Mouse (Mus musculus): ENCODE data around the gene Ripor1.
A peak's percentile ranks its signal among the peaks of the same experiment; 100 is the strongest.
"Not testable (repeated sequence)": the region's sequence is repeated elsewhere in the genome, so short reads cannot be mapped to it uniquely, and the experiment has no call there.

Ripor1 gene

GRCm38 (mm10) chr8:105604804-105605381, at the start of gene Ripor1:
Gene Ripor1, plus strand, starts transcription at chr8:105605255.
- peak; percentile 85 for DNase-seq (ENCODE audit: low spot score)

- no peak for DNase-seq (ENCODE audit: low spot score)
Measured at GRCm38 (mm10) chr8:105562863-105563262, 42.2 kb upstream of the Ripor1 start.

- DNase-seq (ENCODE audit: low spot score), result no peak
Measured at GRCm38 (mm10) chr8:105563871-105564270, 41.2 kb upstream of the Ripor1 start.

- DNase-seq (ENCODE audit: low spot score), result not testable (repeated sequence)
Measured at GRCm38 (mm10) chr8:105564573-105565229, 40.4 kb upstream of the Ripor1 start.

GRCm38 (mm10) chr8:105565401-105565881, 39.6 kb upstream of the Ripor1 start:
- no peak for DNase-seq (ENCODE audit: low spot score)

GRCm38 (mm10) chr8:105565952-105566702, 38.9 kb upstream of the Ripor1 start, which contains the start of gene Atp6v0d1:
Gene Atp6v0d1, minus strand, starts transcription at chr8:105566047.
- DNase-seq (ENCODE audit: low spot score), result peak; percentile 98

GRCm38 (mm10) chr8:105566703-105567595, 38.1 kb upstream of the Ripor1 start:
- peak; percentile 54 for DNase-seq (ENCODE audit: low spot score)

GRCm38 (mm10) chr8:105571810-105572209, 33.2 kb upstream of the Ripor1 start:
- DNase-seq (ENCODE audit: low spot score), result no peak

GRCm38 (mm10) chr8:105573427-105573826, 31.6 kb upstream of the Ripor1 start:
- peak; percentile 76 for DNase-seq (ENCODE audit: low spot score)

GRCm38 (mm10) chr8:105574741-105575140, 30.3 kb upstream of the Ripor1 start:
- no peak for DNase-seq (ENCODE audit: low spot score)

- DNase-seq (ENCODE audit: low spot score), result no peak
Measured at GRCm38 (mm10) chr8:105575538-105575937, 29.5 kb upstream of the Ripor1 start.

- no peak for DNase-seq (ENCODE audit: low spot score)
Measured at GRCm38 (mm10) chr8:105579719-105580118, 25.3 kb upstream of the Ripor1 start.

- DNase-seq (ENCODE audit: low spot score), result no peak
Measured at GRCm38 (mm10) chr8:105592431-105592830, 12.6 kb upstream of the Ripor1 start.

- peak; percentile 62 for DNase-seq (ENCODE audit: low spot score)
Measured at GRCm38 (mm10) chr8:105593859-105594258, 11.2 kb upstream of the Ripor1 start.

GRCm38 (mm10) chr8:105594451-105595242, 10.4 kb upstream of the Ripor1 start:
- DNase-seq (ENCODE audit: low spot score), result peak; percentile 60

GRCm38 (mm10) chr8:105596362-105597034, 8.6 kb upstream of the Ripor1 start:
- DNase-seq (ENCODE audit: low spot score), result peak; percentile 79

- no peak for DNase-seq (ENCODE audit: low spot score)
Measured at GRCm38 (mm10) chr8:105598777-105599176, 6.3 kb upstream of the Ripor1 start.

- no peak for DNase-seq (ENCODE audit: low spot score)
Measured at GRCm38 (mm10) chr8:105601301-105601700, 3.8 kb upstream of the Ripor1 start.

GRCm38 (mm10) chr8:105602540-105602939, 2.5 kb upstream of the Ripor1 start:
- DNase-seq (ENCODE audit: low spot score), result not testable (repeated sequence)

- DNase-seq (ENCODE audit: low spot score), result peak; percentile 63
Measured at GRCm38 (mm10) chr8:105605491-105606188, 585 bp downstream of the Ripor1 start.

Data from testis, postnatal 10 days (tissue).